Mouse (Mus musculus) midbrain, embryonic 16.5 days (tissue): ENCODE data around the gene Atp2c2. TPM values are rescaled to one million over a fixed set of nuclear protein-coding genes. Genes with fewer than 3 reads are reported as not detected.

ENCODE experiments used
- ATAC-seq: fragments of 200-750 bp; cut with Nextera tagmentation; 2 replicates; pipeline ENCODE4 v1.8.0; 2017; ENCODE audit warnings: moderate TSS enrichment
- H3K27ac ChIP-seq: fragments of 300-500 bp; sonication (generic); 2 replicates; pipeline ENCODE4 v1.5.1; 2014; ENCODE audit warnings: mild to moderate bottlenecking, low read length, mixed read lengths
- H3K27me3 ChIP-seq: fragments of 300-500 bp; sonication (generic); 2 replicates; pipeline ENCODE4 v1.6.1; 2014; ENCODE audit warnings: low read depth, low read length, mixed read lengths; ENCODE audit not compliant: control insufficient read depth, insufficient read depth
- H3K36me3 ChIP-seq: fragments of 300-500 bp; sonication (generic); 2 replicates; pipeline ENCODE4 v1.6.1; 2014; ENCODE audit warnings: mild to moderate bottlenecking, low read length, moderate library complexity, mixed read lengths; ENCODE audit not compliant: control insufficient read depth, insufficient read depth
- H3K4me1 ChIP-seq: fragments of 300-500 bp; sonication (generic); 2 replicates; pipeline ENCODE4 v1.6.1; 2014; ENCODE audit warnings: mild to moderate bottlenecking, low read length, mixed read lengths; ENCODE audit not compliant: control insufficient read depth, insufficient read depth
- H3K4me2 ChIP-seq: fragments of 300-500 bp; sonication (generic); 2 replicates; pipeline ENCODE4 v1.6.1; 2014; ENCODE audit warnings: mild to moderate bottlenecking, low read length, mixed read lengths
- H3K4me3 ChIP-seq: fragments of 300-500 bp; sonication (generic); 2 replicates; pipeline ENCODE4 v1.5.1; 2014; ENCODE audit warnings: low read depth, mild to moderate bottlenecking, low read length, moderate library complexity, mixed read lengths
- H3K9ac ChIP-seq: fragments of 300-500 bp; sonication (generic); 2 replicates; pipeline ENCODE4 v1.6.1; 2014; ENCODE audit warnings: low read depth, low read length, mixed read lengths
- H3K9me3 ChIP-seq: fragments of 300-500 bp; sonication (generic); replicated peaks from 2 replicates; pipeline ENCODE4 v1.6.1; 2014; ENCODE audit warnings: mild to moderate bottlenecking, low read length, mixed read lengths; ENCODE audit not compliant: control insufficient read depth, poor library complexity, severe bottlenecking
- WGBS: fragments of 180-500 bp; shearing (Covaris S2); extraction: QIAGEN DNeasy Blood & Tissue Kit; methylation state at CpG from one replicate; pipeline ENCODE4 v1.1.7; 2014; 5-methylcytosine and 5-hydroxymethylcytosine counted together
- polyA plus RNA-seq: library from polyadenylated mRNA; unstranded; fragments of >200 nt; fragmentation: Nextera tagmentation; extraction: Ambion mirVana; gene quantifications from 2 replicates; pipeline ENCODE4 v1.2.1, GENCODE M21; 2015

Gene Atp2c2
- polyA plus RNA-seq, 1 experiment from 2014 or later, result 0.18 TPM

DNA sequence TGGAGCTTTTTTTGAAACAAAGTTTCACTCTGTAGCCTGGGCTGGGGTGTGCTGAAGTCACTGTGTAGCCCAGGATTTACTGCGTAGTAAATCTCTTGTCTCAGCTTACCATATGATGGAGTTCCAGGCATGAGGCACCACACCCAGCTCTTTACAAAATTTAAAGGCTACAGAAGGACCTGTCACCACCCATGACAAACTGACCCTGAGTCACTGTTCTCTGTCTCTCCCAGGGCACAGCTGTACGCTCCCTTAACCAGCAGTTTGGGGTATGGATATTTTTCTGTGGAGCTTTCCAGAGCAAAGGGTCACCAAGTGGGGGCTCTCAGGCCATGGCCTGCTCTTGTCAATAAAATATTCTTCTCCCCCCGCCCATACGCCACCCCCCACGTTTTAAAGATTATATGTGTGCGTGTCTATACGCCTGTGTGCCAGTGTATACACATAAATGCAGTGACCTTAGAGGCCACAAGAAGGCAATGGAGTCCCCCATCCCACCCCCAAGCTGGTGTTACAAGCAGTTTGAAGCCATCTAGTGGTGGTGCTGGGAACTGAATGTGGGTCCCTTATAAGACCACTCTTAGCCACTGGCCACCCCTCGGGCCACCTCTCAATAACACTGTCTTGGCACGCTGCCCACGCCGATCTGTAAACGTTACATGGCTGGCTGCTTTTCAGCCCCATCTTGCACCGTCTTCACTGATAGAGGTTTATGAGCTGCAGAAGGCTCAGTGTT lies 43.6 kb downstream of the Atp2c2 start:
- no peak overlapping the region for H3K27ac ChIP-seq
- H3K36me3 ChIP-seq, result no peaks in the 10 kb centered on the region
- no peaks in the 10 kb centered on the region for H3K27me3 ChIP-seq
- no peak overlapping the region for H3K9ac ChIP-seq
- no peaks in the 10 kb centered on the region for H3K4me1 ChIP-seq
- H3K9me3 ChIP-seq, result no peaks in the 10 kb centered on the region
- no peak overlapping the region for H3K4me3 ChIP-seq
- H3K4me2 ChIP-seq, result no peak overlapping the region
- ATAC-seq, result no peak
- WGBS, result 51% methylated on average over 13 of the region's 13 CpGs

DNA sequence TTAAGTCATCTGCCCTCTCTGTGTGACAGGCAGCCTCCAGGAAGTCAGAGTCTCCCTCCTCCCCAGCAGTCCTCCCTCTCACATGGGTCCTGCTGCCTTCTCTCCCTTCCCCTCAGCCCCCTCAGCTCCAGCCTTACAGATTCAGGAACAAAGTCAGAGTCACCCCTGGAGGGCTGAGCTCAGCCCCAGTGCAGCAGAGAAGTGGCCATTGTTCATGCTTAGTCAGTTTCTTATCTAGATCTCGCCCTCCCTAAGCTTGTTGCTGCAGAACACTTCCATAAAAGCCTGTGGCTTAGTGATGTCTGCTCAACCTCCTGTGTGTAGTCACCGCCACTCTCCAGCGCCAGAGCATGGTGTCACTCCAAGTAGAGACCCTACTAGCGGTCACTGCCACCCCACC lies 44.8 kb downstream of the Atp2c2 start:
- H3K36me3 ChIP-seq, result no peaks in the 10 kb centered on the region
- H3K9me3 ChIP-seq, result no peaks in the 10 kb centered on the region
- 85% methylated on average over 4 of the region's 4 CpGs for WGBS
- H3K27me3 ChIP-seq, result no peaks in the 10 kb centered on the region
- no peak overlapping the region for H3K4me3 ChIP-seq
- no peak for ATAC-seq
- H3K4me2 ChIP-seq, result no peak overlapping the region
- H3K27ac ChIP-seq, result no peak overlapping the region
- H3K9ac ChIP-seq, result no peak overlapping the region
- H3K4me1 ChIP-seq, result no peaks in the 10 kb centered on the region

DNA sequence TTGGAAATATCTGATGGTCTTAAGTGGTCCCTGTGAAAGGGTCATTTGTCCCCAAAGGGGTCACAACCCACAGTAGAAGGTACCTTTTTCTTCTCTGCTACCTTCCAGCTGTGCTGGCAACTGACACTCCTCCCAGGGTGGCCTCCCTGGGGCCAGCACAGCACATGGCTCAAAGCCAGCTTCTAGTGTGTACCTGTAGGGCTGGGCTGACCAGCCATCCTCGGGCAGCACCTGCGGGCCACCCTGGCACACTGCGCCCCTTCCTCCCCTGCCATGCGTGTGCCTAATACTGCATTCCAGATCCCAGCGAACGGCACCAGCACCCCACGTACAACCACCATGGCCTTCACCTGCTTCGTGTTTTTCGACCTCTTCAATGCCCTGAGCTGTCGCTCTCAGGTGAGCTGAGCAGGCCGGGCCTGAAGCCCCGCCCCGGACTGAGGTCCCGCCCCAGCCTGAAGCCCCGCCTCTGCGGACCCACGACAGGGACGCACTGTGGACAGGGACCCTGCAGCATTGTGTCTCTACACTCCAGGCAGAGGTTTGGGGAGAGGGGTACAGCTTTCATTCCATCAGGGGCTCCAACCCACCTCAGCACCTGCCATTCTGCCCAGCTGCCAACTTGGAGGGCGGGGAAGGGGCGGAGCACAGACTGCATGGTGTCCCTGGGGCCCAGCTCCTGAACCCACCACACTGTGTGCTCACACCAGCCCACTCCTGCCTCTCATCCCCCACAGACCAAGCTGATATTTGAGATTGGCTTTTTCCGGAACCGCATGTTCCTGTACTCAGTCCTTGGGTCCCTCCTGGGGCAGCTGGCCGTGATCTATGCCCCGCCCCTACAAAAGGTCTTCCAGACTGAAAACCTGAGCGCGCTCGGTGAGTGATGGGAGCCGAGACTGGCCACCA lies 55.7 kb downstream of the Atp2c2 start:
- Histone ChIP-seq H3K9ac (peak overlapping the region; percentile 50), H3K27me3 (no peaks in the 10 kb centered on the region), H3K27ac (no peak overlapping the region), H3K9me3 (no peaks in the 10 kb centered on the region), H3K4me3 (peak overlapping the region; percentile 24), H3K4me1 (peaks cover 7% of the 10 kb centered on the region; the same call in 1 of the 2 replicates), H3K36me3 (0 out of 2 replicates have a peak, but pooled peaks cover 2% of the 10 kb centered on the region), H3K4me2 (peak overlapping the region; percentile 47)
- 15% methylated on average over 28 of the region's 28 CpGs for WGBS
- no peak for ATAC-seq

GRCm38 (mm10) chr8:119756147-119756461 lies 56.3 kb downstream of the Atp2c2 start:
- H3K27ac ChIP-seq, result no peak overlapping the region
- no peak for ATAC-seq
- H3K9me3 ChIP-seq, result no peaks in the 10 kb centered on the region
- H3K9ac ChIP-seq, result peak overlapping the region; percentile 50; the same call in 1 of the 2 replicates
- whole genome bisulfite sequencing, result 56% methylated on average over 2 of the region's 2 CpGs
- H3K4me1 ChIP-seq, result peaks cover 7% of the 10 kb centered on the region; the same call in 1 of the 2 replicates
- peak overlapping the region; percentile 47 for H3K4me2 ChIP-seq
- 0 out of 2 replicates have a peak, but pooled peaks cover 3% of the 10 kb centered on the region for H3K36me3 ChIP-seq
- no peaks in the 10 kb centered on the region for H3K27me3 ChIP-seq
- no peak overlapping the region for H3K4me3 ChIP-seq

DNA sequence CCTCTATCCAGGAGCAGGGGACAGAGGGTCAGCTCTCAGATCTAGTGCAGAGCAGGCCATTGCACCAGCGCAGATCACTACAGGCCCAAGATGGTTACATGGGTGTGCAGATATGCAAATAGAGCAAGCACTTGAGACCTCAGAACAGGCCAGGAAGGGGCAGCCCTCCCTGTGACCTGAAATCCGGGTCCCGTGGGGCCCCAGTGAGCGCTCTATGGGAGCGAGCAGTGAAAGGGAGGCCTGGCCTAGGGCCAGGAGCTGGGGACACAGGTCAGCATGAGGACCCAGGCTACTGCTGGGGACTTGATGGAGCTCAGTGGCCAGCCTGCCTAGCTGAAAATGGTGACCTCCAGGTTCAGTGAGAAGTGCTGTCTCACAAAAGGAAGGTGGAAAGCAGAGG lies 56.7 kb downstream of the Atp2c2 start:
- 54% methylated on average over 5 of the region's 5 CpGs for WGBS
- Histone ChIP-seq H3K27me3 (no peaks in the 10 kb centered on the region), H3K9me3 (no peaks in the 10 kb centered on the region), H3K36me3 (0 out of 2 replicates have a peak, but pooled peaks cover 5% of the 10 kb centered on the region), H3K4me3 (no peak overlapping the region), H3K27ac (no peak overlapping the region), H3K4me2 (no peak overlapping the region), H3K9ac (no peak overlapping the region), H3K4me1 (peaks cover 7% of the 10 kb centered on the region; the same call in 1 of the 2 replicates)
- no peak for ATAC-seq

DNA sequence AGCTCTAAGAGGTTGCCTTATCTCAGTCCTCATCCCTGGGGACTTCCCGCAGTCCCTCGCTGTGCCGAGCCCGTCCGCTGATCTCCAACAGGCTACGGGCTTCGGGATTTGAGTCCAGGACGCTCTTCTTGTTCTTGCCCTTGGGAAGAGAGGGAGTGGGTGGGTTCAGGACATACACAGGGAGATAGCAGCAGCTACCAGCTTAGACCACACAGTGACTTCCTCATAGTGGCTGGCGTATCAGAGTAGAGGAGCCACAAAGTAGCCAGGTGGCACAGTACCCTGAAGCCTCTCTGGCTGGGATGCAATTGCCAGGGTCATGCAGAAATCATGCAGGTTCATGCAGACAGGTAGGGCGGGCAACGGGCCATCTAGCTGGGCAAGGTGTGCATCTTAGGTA lies 61.9 kb downstream of the Atp2c2 start:
- no peak overlapping the region for H3K4me3 ChIP-seq
- peaks cover 7% of the 10 kb centered on the region; the same call in 1 of the 2 replicates for H3K36me3 ChIP-seq
- no peak overlapping the region for H3K4me2 ChIP-seq
- H3K4me1 ChIP-seq, result peaks cover 4% of the 10 kb centered on the region; the same call in 1 of the 2 replicates
- H3K27ac ChIP-seq, result no peak overlapping the region
- no peaks in the 10 kb centered on the region for H3K27me3 ChIP-seq
- H3K9ac ChIP-seq, result no peak overlapping the region
- no peaks in the 10 kb centered on the region for H3K9me3 ChIP-seq
- no peak for ATAC-seq
- 94% methylated on average over 11 of the region's 11 CpGs for WGBS

DNA sequence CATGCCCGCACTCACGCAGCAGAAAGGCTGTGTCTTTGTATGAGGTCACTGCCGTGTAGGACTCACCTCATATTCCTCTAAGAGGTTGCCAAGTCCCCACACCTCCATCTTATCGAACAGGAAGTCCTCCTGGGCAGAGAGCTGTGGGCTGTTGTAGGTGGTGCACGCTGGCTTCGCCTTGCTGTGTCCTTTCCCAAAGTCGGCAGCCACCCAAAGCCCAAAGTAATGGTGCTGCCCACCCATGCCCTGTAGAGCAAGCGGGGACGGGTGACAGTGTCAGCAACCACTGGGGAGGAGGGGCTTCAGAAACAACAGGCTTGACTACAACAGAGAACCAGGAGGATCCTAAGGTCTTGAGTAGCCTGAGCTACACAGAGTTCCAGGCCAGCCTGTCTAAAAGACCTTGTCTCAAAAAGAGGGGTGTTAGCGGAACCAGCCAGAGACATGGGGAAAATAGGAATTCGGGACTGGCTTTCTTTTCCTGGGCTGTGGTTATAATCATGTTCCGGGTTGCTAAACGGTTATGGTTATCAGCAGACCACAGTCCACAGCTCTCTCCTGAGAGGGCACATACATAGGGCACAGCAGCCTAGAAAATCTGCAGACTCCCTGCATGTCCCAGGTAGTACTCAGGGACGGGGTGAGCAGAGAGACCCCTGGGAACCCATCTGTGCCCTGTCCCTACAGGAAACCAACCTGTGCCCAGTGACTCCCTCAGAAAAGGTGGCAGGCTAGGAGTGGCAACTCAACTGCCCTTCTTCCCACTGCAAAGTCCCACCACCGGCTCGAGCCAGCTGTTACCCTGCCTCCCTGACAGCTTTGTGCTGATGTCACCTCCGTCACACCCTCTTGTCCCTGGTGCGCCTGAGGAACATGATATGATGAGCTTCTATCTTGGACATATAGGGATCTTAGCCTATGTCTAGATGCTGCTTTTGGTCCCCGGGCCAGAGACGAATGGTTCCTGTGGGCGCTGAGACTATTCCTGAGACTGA lies 62.7 kb downstream of the Atp2c2 start:
- peaks cover 14% of the 10 kb centered on the region; the same call in 1 of the 2 replicates for H3K36me3 ChIP-seq
- H3K27ac ChIP-seq, result no peak overlapping the region
- WGBS, result 92% methylated on average over 21 of the region's 21 CpGs

DNA sequence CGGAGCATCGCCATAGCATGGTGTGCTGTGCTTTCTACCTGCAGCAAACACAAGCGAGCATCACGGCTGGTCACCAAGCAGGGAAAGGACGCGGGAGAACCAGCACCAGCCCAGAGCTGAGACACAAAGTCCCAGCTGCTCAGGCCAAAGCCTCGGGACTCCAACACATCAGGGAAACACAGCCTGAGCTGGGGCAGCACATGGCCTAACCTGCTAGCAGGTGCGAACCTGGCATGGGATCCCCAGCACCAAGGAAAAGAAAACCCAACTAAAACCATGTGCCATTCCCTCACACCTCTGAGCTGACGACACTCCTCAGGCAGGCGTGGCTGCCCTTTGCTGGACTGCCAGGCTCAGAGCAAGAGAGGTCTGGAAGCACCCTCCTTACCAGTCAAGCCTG lies 65.5 kb downstream of the Atp2c2 start:
- Histone ChIP-seq H3K4me3 (no peak overlapping the region), H3K27me3 (no peaks in the 10 kb centered on the region), H3K4me1 (no peaks in the 10 kb centered on the region), H3K9ac (no peak overlapping the region), H3K4me2 (no peak overlapping the region), H3K27ac (no peak overlapping the region), H3K9me3 (no peaks in the 10 kb centered on the region), H3K36me3 (peaks cover 20% of the 10 kb centered on the region; the same call in 1 of the 2 replicates)
- WGBS, result 88% methylated on average over 10 of the region's 10 CpGs
- ATAC-seq, result no peak

More for the DNA sequence above, 62.7 kb downstream of the Atp2c2 start:
- H3K4me3 ChIP-seq, result no peak overlapping the region
- ATAC-seq, result no peak
- no peak overlapping the region for H3K4me2 ChIP-seq
- peaks cover 4% of the 10 kb centered on the region; the same call in 1 of the 2 replicates for H3K4me1 ChIP-seq
- no peak overlapping the region for H3K9ac ChIP-seq
- no peaks in the 10 kb centered on the region for H3K27me3 ChIP-seq
- no peaks in the 10 kb centered on the region for H3K9me3 ChIP-seq
